Comparison of ENCODE assay signal across 9 mouse cellular contexts in genomic region chr7:19520032-19520431, GRCm38 (mm10). TPM values are rescaled to one million over a fixed set of nuclear protein-coding genes. Genes with fewer than 3 reads are reported as not detected.
DNase-seq lines count a peak whose midpoint lies in the region; ATAC-seq and TF ChIP-seq lines count a peak whose summit lies in the region.
"Had no signal": no experiment of that assay in that cellular context is flagged by ENCODE, and none has a peak within 500 bp of the region (broad histone marks: within the 10 kb centered on the region; RNA-seq: fewer than 3 reads in every experiment).

No protein-coding gene starts in this region.

- H3K27ac ChIP-seq in lung, postnatal 0 days (ENCODE audit: low read length): no peak overlapping the region
- peak overlapping the region; percentile 59 for H3K27ac ChIP-seq in hindbrain, embryonic 10.5 days
- no peak overlapping the region for H3K27ac ChIP-seq in liver, embryonic 16.5 days (ENCODE audit: low read length)
- H3K27ac ChIP-seq in stomach, embryonic 16.5 days (ENCODE audit: low read length): no peak overlapping the region

- 11% methylated on average over 17 of the region's 23 CpGs for WGBS in lung, postnatal 0 days
- WGBS in hindbrain, embryonic 10.5 days: 3% methylated on average over 23 of the region's 23 CpGs
- WGBS in liver, embryonic 16.5 days (ENCODE audit: insufficient replicate concordance): 3% methylated on average over 23 of the region's 23 CpGs
- 6% methylated on average over 22 of the region's 23 CpGs for WGBS in stomach, embryonic 16.5 days

- no peak for TF ChIP-seq CTCF in lung, postnatal 0 days (IDR thresholded peaks at IDR 0.05)

- 0 out of 2 replicates have a peak overlapping the region, but pooled peaks have one; percentile 14 for H3K4me2 ChIP-seq in lung, postnatal 0 days (replicated peaks; ENCODE audit: low read depth, low read length)
- peak overlapping the region; percentile 29; the same call in 1 of the 2 replicates for H3K4me2 ChIP-seq in liver, embryonic 16.5 days (ENCODE audit: low read depth, low read length)
- H3K4me2 ChIP-seq in stomach, embryonic 16.5 days (ENCODE audit: low read depth, low read length): peak overlapping the region; percentile 42; the same call in 1 of the 2 replicates

- no peak overlapping the region for H3K9ac ChIP-seq in lung, postnatal 0 days (replicated peaks; ENCODE audit: low read depth)
- no peak overlapping the region for H3K9ac ChIP-seq in liver, embryonic 16.5 days (ENCODE audit: low read depth, low read length)
- H3K9ac ChIP-seq in stomach, embryonic 16.5 days (ENCODE audit: low read length): peak overlapping the region; percentile 57

- TF ChIP-seq EP300 in lung, postnatal 0 days (IDR thresholded peaks at IDR 0.05): no peak

- no peak for DNase-seq in lung, postnatal 0 days (ENCODE audit: low spot score)
- DNase-seq in lung, postnatal 25 days (ENCODE audit: low spot score): no peak
- no peak for DNase-seq in hindbrain, embryonic 10.5 days (ENCODE audit: low spot score)
- no peak for DNase-seq in frontal cortex, postnatal 10 days (ENCODE audit: low spot score in 2 of 2)
- DNase-seq in spleen, postnatal 36 days (ENCODE audit: low spot score in 2 of 2): no peak
- DNase-seq in spleen, postnatal 10 days (ENCODE audit: low spot score in 2 of 2): no peak
- DNase-seq: cerebellum, adult 8-10 months had no signal

- no peak overlapping the region for H3K4me3 ChIP-seq in lung, postnatal 0 days (ENCODE audit: low read depth, low read length)
- H3K4me3 ChIP-seq in hindbrain, embryonic 10.5 days: peak overlapping the region; percentile 45
- H3K4me3 ChIP-seq in liver, embryonic 16.5 days (ENCODE audit: low read depth, low read length): no peak overlapping the region
- H3K4me3 ChIP-seq in stomach, embryonic 16.5 days (replicated peaks; ENCODE audit: low read length): peak overlapping the region; percentile 22

- no peaks in the 10 kb centered on the region for H3K36me3 ChIP-seq in lung, postnatal 0 days (ENCODE audit: insufficient read depth, low read length)
- H3K36me3 ChIP-seq in hindbrain, embryonic 10.5 days: no peaks in the 10 kb centered on the region
- H3K36me3 ChIP-seq in liver, embryonic 16.5 days (ENCODE audit: control insufficient read depth, insufficient read depth): no peaks in the 10 kb centered on the region
- H3K36me3 ChIP-seq in stomach, embryonic 16.5 days (ENCODE audit: control insufficient read depth, insufficient read depth, low read length): no peaks in the 10 kb centered on the region

- no peak for ATAC-seq in lung, postnatal 0 days
- no peak for ATAC-seq in liver, embryonic 16.5 days (ENCODE audit: low read depth)
- ATAC-seq in stomach, embryonic 16.5 days (ENCODE audit: insufficient read depth, low FRiP score): no peak

- H3K4me1 ChIP-seq in lung, postnatal 0 days (ENCODE audit: insufficient read depth, low read depth, low read length): peaks cover 21% of the 10 kb centered on the region
- peaks cover 48% of the 10 kb centered on the region for H3K4me1 ChIP-seq in hindbrain, embryonic 10.5 days (replicated peaks)
- H3K4me1 ChIP-seq in liver, embryonic 16.5 days (ENCODE audit: control insufficient read depth, low read depth, low read length): peaks cover 7% of the 10 kb centered on the region
- H3K4me1 ChIP-seq in stomach, embryonic 16.5 days (ENCODE audit: control insufficient read depth, insufficient read depth, low read length): peaks cover 24% of the 10 kb centered on the region

- H3K27me3 ChIP-seq in lung, postnatal 0 days (replicated peaks; ENCODE audit: insufficient read depth, low read length): peaks cover 62% of the 10 kb centered on the region
- H3K27me3 ChIP-seq in hindbrain, embryonic 10.5 days (ENCODE audit: insufficient read depth, poor library complexity, severe bottlenecking): peaks cover 96% of the 10 kb centered on the region
- H3K27me3 ChIP-seq in liver, embryonic 16.5 days (ENCODE audit: control insufficient read depth, insufficient read depth, low read depth, low read length): peaks cover 87% of the 10 kb centered on the region
- peaks cover 65% of the 10 kb centered on the region for H3K27me3 ChIP-seq in stomach, embryonic 16.5 days (ENCODE audit: control insufficient read depth, insufficient read depth, low read length)

- no peaks in the 10 kb centered on the region for H3K9me3 ChIP-seq in lung, postnatal 0 days (ENCODE audit: low read length)
- no peaks in the 10 kb centered on the region for H3K9me3 ChIP-seq in hindbrain, embryonic 10.5 days
- H3K9me3 ChIP-seq in liver, embryonic 16.5 days (replicated peaks; ENCODE audit: control insufficient read depth, low read length): no peaks in the 10 kb centered on the region
- H3K9me3 ChIP-seq in stomach, embryonic 16.5 days (replicated peaks; ENCODE audit: control insufficient read depth, low read length): no peaks in the 10 kb centered on the region

RNA-seq across cellular contexts. Expression of gene Nkpd1, which starts 2.4 kb away (rescaled TPM):
- polyA plus RNA-seq in lung, postnatal 0 days (2015; fragmentation: Nextera tagmentation; extraction: Ambion mirVana): 0.05 and 0.15 TPM in 2 replicates
- 0.09 and 0.10 TPM in 2 replicates for polyA plus RNA-seq in hindbrain, embryonic 10.5 days (2016; fragmentation: Nextera tagmentation; extraction: Ambion mirVana)
- polyA plus RNA-seq in liver, embryonic 16.5 days (2015; fragmentation: Nextera tagmentation; extraction: Ambion mirVana): not detected in 2 replicates
- polyA plus RNA-seq in stomach, embryonic 16.5 days (2015; fragmentation: Nextera tagmentation; extraction: Ambion mirVana): 1.8 and 3.3 TPM in 2 replicates

RNA-seq across cellular contexts. Expression of gene Trappc6a, which starts 11.8 kb away (rescaled TPM):
- polyA plus RNA-seq in lung, postnatal 0 days (2015; fragmentation: Nextera tagmentation; extraction: Ambion mirVana): 85.5 and 91.9 TPM in 2 replicates
- 68.8 and 71.4 TPM in 2 replicates for polyA plus RNA-seq in hindbrain, embryonic 10.5 days (2016; fragmentation: Nextera tagmentation; extraction: Ambion mirVana)
- 37.2 and 37.4 TPM in 2 replicates for polyA plus RNA-seq in liver, embryonic 16.5 days (2015; fragmentation: Nextera tagmentation; extraction: Ambion mirVana)
- 101 and 102 TPM in 2 replicates for polyA plus RNA-seq in stomach, embryonic 16.5 days (2015; fragmentation: Nextera tagmentation; extraction: Ambion mirVana)

RNA-seq across cellular contexts. Expression of gene Bloc1s3, which starts 11.9 kb away (rescaled TPM):
- polyA plus RNA-seq in lung, postnatal 0 days (2015; fragmentation: Nextera tagmentation; extraction: Ambion mirVana): 2.6 and 3.0 TPM in 2 replicates
- polyA plus RNA-seq in hindbrain, embryonic 10.5 days (2016; fragmentation: Nextera tagmentation; extraction: Ambion mirVana): 2.4 and 3.8 TPM in 2 replicates
- polyA plus RNA-seq in liver, embryonic 16.5 days (2015; fragmentation: Nextera tagmentation; extraction: Ambion mirVana): 0.65 and 0.72 TPM in 2 replicates
- polyA plus RNA-seq in stomach, embryonic 16.5 days (2015; fragmentation: Nextera tagmentation; extraction: Ambion mirVana): 1.4 and 1.5 TPM in 2 replicates

RNA-seq across cellular contexts. Expression of gene Ppp1r37, which starts 42.8 kb away (rescaled TPM):
- 19.1 and 20.3 TPM in 2 replicates for polyA plus RNA-seq in lung, postnatal 0 days (2015; fragmentation: Nextera tagmentation; extraction: Ambion mirVana)
- 22.6 and 30.4 TPM in 2 replicates for polyA plus RNA-seq in hindbrain, embryonic 10.5 days (2016; fragmentation: Nextera tagmentation; extraction: Ambion mirVana)
- polyA plus RNA-seq in liver, embryonic 16.5 days (2015; fragmentation: Nextera tagmentation; extraction: Ambion mirVana): 9.5 and 11.3 TPM in 2 replicates
- 19.1 and 20.4 TPM in 2 replicates for polyA plus RNA-seq in stomach, embryonic 16.5 days (2015; fragmentation: Nextera tagmentation; extraction: Ambion mirVana)

RNA-seq across cellular contexts. Expression of gene Exoc3l2, which starts 56.9 kb away (rescaled TPM):
- polyA plus RNA-seq in lung, postnatal 0 days (2015; fragmentation: Nextera tagmentation; extraction: Ambion mirVana): 1.1 and 1.4 TPM in 2 replicates
- 0.39 and 0.80 TPM in 2 replicates for polyA plus RNA-seq in hindbrain, embryonic 10.5 days (2016; fragmentation: Nextera tagmentation; extraction: Ambion mirVana)
- 0.54 and 0.55 TPM in 2 replicates for polyA plus RNA-seq in liver, embryonic 16.5 days (2015; fragmentation: Nextera tagmentation; extraction: Ambion mirVana)
- 0.71 and 0.85 TPM in 2 replicates for polyA plus RNA-seq in stomach, embryonic 16.5 days (2015; fragmentation: Nextera tagmentation; extraction: Ambion mirVana)

Comparison
In these comparisons a context has a peak if more than half of its experiments do, and no peak if none do; other contexts are left out.
1. H3K4me3 ChIP-seq: peak in hindbrain, embryonic 10.5 days (single experiment) and stomach, embryonic 16.5 days (single experiment); none in lung, postnatal 0 days (single experiment) and liver, embryonic 16.5 days (single experiment).
2. Peak in every context shown above with its lines, with median percentiles within 50 percentile points of each other: H3K4me2 ChIP-seq.